Mouse (Mus musculus) ES-Bruce4 (cell line): ENCODE results near the gene Bbs2.

ENCODE experiments used
- CTCF ChIP-seq: IDR thresholded peaks from one replicate; pipeline ENCODE4 v1.8.1; 2011; ENCODE audit warnings: low read depth, low read length
- EP300 ChIP-seq: IDR thresholded peaks from 2 replicates; pipeline ENCODE4 v1.6.1; 2011; ENCODE audit warnings: low read depth, low read length; ENCODE audit not compliant: insufficient read depth
- POLR2A ChIP-seq: IDR thresholded peaks from one replicate; pipeline ENCODE4 v1.8.1; 2011; ENCODE audit warnings: low read length; ENCODE audit not compliant: insufficient read depth

- no peak for TF ChIP-seq POLR2A
- no peak for TF ChIP-seq CTCF
- TF ChIP-seq EP300: 0 out of 2 replicates have a peak, but pooled peaks have one; percentile 2
Measured at GRCm38 (mm10) chr8:94118776-94119430, 20.2 kb upstream of the Bbs2 start.
